Mouse (Mus musculus) lung, adult 18-20 months (tissue): Measurements from ENCODE around the gene Dmxl2.

Experiments
- DNase-seq, 2 experiments: peaks; one replicate each; pipeline ENCODE4 v3.0.0; 2022; ENCODE audit warnings: mixed read lengths in 2 of 2

The Dmxl2 gene

DNA sequence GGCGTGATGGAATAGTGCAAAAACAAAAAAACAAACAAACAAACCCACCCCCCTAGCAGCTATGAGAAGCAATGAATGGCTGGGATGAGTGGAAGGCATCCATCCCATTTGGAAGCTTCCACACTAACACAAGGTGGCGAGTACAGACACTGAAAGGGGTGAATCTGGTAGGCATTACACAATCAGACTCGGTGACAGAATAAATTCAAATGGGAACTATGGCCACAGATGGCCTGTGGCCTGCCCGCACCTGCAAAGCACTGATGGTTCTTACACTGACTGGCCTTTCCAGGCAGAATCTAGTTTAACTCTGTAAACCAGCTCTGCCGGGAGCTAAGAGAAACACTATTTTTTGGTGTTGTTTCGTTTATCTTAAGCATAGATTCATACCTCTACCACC is 2.1 kb downstream of the Dmxl2 start:
- no peak for DNase-seq

DNA sequence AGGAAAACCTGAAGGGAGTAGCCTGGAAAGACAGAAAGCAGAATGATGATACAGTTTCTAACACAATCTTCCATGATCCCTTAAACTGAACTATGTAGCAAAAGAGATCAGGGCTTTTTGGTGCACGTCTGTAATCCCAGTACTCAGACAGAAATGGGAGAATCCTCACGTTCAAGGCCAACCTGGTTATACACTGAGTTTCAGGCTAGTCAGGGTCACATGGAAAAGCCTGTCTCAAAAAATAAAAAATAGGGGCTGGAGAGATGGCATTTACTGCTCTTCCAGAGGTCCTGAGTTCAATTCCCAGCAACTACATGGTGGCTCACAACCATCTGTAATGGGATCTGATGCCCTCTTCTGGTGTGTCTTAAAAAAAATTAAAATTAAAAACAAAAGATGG is 11.0 kb downstream of the Dmxl2 start:
- DNase-seq: no peak

- no peak for DNase-seq
These were observed 11.8 kb downstream of the Dmxl2 start for GRCm38 (mm10) chr9:54489599-54489998.

DNA sequence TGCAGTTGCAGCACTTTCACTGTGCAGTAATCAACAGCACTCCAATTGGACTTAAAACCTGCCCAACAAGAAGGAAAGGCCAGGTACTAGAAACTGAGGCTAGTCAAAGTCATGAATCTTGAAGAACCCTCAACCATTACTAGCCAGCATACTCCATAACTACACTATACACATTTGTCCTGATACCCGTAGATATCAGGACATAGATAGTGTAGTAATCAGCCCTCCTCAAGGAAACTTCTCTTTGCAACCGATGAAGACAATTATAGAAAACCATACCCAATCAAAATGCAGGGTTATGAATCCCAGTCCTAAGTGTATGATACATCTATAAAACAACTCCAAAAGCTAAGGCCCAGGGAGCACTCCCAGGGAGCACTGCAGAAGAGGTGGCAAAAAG is 16.5 kb downstream of the Dmxl2 start:
- no peak for DNase-seq

DNA sequence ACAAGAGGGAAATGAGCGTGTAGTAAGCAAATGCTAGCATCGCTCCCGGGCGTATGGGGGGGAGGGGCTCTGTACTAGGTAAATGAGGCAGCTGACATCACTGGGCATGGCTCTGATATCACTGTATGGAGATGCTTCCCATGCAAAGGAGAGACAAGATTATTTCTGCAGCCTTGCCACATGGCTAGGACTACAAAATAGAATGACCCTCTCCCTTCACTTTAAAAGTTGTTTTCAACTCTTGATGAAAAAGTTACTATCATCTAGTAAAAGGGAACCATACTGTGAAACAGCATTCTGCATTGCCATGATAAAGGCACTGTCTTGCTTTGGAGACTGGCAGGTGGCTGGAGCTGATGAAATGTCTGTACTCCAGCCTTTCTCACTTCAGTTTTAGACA is 18.2 kb downstream of the Dmxl2 start:
- no peak for DNase-seq

- no peak for DNase-seq
These were observed 18.7 kb downstream of the Dmxl2 start for GRCm38 (mm10) chr9:54482763-54483162.

DNA sequence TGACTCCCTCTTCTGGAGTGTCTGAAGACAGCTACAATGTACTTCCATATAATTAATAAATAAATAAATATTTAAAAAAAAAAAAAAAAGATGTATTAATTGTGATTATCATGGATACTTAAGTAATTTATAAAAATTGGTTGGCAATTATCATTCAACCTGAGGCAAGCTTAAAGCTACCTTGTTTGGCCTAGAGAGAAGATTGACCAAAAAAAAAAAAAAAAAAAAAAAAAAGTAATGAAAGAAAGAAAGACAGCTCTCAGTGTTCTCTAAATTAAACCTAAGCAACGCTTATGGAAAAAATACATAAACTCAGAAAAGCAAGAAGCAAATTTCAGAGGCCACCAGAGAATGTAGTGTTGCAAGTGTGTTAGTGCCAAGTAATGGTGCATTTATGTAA is 22.4 kb downstream of the Dmxl2 start:
- DNase-seq: no peak

DNA sequence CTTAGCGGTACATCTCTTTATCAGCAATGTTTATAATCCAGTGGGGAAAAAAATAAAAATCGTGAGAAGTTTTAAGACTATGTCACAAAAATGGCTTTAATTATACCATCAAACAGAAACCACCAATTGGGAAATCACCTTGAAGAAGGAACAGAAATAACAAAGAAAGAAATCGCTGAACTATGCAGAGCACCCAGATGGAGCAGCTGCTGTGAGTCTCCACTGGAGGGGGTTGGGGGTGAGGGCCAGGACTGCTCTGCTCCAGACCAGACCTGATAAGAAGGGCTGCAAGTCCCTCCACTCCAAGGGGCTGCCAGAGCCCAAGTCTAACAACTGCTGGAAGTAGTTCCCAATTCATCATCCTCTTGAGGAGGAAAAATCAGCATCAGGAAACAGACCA is 23.3 kb downstream of the Dmxl2 start:
- DNase-seq: no peak

GRCm38 (mm10) chr9:54474546-54474945 is 26.9 kb downstream of the Dmxl2 start:
- no peak for DNase-seq

DNA sequence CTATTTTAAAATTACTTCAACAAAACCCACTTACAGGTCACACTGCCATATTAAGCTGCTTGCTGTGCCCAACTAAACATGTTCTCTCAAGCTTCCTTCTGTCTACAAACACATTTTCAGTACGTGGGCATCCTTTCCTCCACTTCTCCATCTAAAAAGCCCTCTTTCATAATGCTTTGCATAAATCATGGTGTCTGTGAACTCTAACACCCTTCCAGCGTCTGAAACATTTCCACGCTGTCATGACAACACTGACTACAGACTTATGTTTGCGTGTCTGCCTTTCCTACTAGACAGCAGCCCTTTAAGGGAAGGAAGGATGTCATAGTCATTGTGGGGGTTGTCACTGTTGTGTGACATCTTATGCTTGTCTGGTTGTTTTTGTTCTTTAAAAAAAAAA is 27.4 kb downstream of the Dmxl2 start:
- DNase-seq: peak in 1 of 2 experiments; percentile 20

DNA sequence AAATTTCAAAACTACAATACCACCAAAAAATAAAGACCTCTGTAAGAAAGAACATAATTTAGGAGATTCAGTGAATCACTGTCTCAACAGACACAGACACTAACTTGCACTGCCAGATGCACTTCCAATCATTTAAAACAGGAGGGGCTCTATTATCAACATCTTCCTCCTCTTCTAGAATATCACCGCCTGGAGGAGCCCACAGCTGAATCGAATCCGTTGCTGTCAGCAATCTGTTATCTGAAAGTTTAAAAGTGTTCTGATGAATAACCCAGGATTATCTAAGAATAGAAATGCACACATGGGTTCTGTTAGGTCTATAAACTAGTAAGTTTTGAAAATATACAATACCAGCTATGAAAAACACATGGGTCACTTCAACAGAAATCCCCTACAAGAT is 28.6 kb downstream of the Dmxl2 start:
- no peak for DNase-seq

GRCm38 (mm10) chr9:54469339-54469738 is 32.1 kb downstream of the Dmxl2 start:
- DNase-seq: no peak

GRCm38 (mm10) chr9:54467433-54467933 is 33.9 kb downstream of the Dmxl2 start:
- DNase-seq: no peak

- DNase-seq: no peak
These were observed 37.9 kb downstream of the Dmxl2 start for GRCm38 (mm10) chr9:54463483-54464054.

DNA sequence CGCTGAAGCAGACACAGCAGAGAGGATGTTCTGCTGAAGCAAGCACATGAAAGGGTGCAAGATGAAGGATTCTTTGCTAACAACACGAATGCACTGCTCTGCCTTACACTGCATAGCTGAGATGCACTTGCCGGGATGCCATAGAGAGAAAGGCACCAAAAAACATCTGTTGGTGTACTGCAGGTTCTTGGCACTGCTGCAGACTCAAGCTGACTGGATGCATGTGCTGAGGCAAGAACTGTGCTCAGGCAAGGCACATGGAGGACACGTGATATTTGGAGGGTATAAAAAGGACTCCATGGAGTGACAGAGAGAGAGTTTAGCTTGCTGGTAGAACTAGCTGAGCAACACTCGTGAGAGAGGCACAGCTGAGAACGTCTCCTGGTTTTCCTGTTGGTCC is 62.4 kb downstream of the Dmxl2 start:
- no peak for DNase-seq

DNA sequence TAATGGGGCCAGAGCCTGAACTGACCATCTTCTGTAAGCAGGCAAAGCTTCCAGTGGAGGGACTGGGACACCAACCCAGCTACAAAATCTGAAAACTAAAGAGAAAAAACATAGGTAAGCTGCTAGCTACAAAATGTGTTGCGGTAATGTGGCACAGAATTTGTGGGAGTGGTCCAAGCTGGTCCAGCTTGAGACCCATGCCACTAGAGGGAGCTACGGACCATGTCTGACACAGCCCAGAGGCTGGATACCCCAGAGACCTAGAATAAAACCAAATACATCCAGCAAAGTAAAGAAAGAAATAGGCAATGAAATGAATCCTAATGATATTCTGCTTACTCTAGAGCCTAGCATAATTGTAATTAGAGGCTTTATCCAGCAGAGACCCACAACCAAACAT is 63.2 kb downstream of the Dmxl2 start:
- peak in 1 of 2 experiments; percentile 8 for DNase-seq

GRCm38 (mm10) chr9:54416238-54416637 is 85.2 kb downstream of the Dmxl2 start:
- DNase-seq: no peak

GRCm38 (mm10) chr9:54356756-54357155 is 144.7 kb downstream of the Dmxl2 start:
- no peak for DNase-seq

GRCm38 (mm10) chr9:54342026-54342425 is 159.4 kb downstream of the Dmxl2 start:
- DNase-seq: no peak

DNA sequence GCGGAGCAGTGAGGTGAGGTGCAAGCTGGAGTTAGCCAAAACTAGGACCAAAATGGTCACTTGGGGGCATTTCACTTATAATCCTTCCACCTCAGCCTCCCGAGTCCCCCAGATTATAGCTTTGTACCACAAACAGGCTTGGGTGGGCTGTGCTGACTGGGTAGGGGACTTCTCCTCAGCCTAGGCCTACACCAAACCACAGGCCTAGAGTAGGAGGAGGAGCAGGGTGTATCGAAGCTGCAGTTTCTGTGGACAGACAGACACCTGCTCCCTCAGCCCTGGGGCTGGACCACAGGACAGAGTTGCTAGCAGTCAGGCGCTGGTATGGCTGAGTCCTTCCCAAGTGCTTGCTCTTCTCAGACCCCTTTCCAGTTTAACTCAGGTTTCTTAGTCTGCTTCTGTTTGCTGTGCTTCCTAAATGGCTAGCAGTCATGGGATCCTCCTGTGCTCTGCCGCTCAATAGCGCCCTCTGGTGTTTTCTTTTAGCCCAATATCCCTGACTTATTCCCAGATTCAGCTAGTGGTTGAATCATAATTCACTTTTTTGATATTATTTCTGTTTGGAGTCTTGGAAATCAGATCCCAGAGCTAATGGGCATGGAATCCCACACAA is 164.8 kb downstream of the Dmxl2 start:
- DNase-seq: peak in 1 of 2 experiments; percentile 8

DNA sequence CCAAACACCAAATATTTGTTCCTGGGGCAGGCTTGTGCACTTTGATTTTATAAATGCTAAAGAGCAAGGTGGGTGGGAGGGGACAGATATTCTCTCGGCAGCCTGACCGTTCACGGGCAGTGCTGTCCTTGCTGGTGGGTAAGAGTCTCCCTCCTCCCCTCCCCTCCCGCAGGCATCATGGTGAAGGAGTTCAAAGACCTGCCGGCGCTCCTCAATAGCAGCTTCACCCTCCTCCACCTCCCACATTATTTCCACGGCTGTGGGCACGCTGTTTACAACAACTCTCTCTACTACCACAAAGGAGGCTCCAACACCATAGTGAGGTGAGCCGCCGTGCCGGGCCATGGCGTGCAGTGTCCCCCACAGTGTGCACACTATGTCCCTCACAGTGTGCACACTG is 165.8 kb downstream of the Dmxl2 start:
- no peak for DNase-seq

- no peak for DNase-seq
These were observed 172.2 kb downstream of the Dmxl2 start for GRCm38 (mm10) chr9:54329201-54329600.

- no peak for DNase-seq
These were observed 178.0 kb downstream of the Dmxl2 start for GRCm38 (mm10) chr9:54323456-54323855.

GRCm38 (mm10) chr9:54316363-54316762 is 185.1 kb downstream of the Dmxl2 start:
- no peak for DNase-seq
